Mouse (Mus musculus) hindbrain, postnatal 0 days (tissue): ENCODE data around the gene Ankrd63. TPM values are rescaled to one million over a fixed set of nuclear protein-coding genes. Genes with fewer than 3 reads are reported as not detected.
A peak's percentile ranks its signal among the peaks of the same experiment; 100 is the strongest.

Experiments used
- ATAC-seq: fragments of 200-750 bp; cut with Nextera tagmentation; 2 replicates; pipeline ENCODE4 v1.8.0; 2017; ENCODE audit warnings: mild to moderate bottlenecking, moderate TSS enrichment, moderate library complexity
- DNase-seq: peaks from one replicate; pipeline ENCODE4 v3.0.0-alpha.2; 2015; ENCODE audit warnings: low spot score
- H3K27ac ChIP-seq: fragments of 300-500 bp; sonication (generic); 2 replicates; pipeline ENCODE4 v1.5.1; 2014; ENCODE audit warnings: mild to moderate bottlenecking
- H3K27me3 ChIP-seq: fragments of 300-500 bp; sonication (generic); 2 replicates; pipeline ENCODE4 v1.6.1; 2014; ENCODE audit warnings: low read length, mixed read lengths; ENCODE audit not compliant: insufficient read depth
- H3K36me3 ChIP-seq: fragments of 300-500 bp; sonication (generic); 2 replicates; pipeline ENCODE4 v1.6.1; 2014; ENCODE audit warnings: low read length, mixed read lengths; ENCODE audit not compliant: insufficient read depth
- H3K4me1 ChIP-seq: fragments of 300-500 bp; sonication (generic); 2 replicates; pipeline ENCODE4 v1.6.1; 2014; ENCODE audit warnings: antibody characterized with exemption, low read length, mixed read lengths; ENCODE audit not compliant: insufficient read depth
- H3K4me2 ChIP-seq: fragments of 300-500 bp; sonication (generic); 2 replicates; pipeline ENCODE4 v1.6.1; 2014; ENCODE audit warnings: low read depth, mild to moderate bottlenecking, low read length, moderate library complexity, mixed read lengths
- H3K4me3 ChIP-seq: fragments of 300-500 bp; sonication (generic); 2 replicates; pipeline ENCODE4 v1.5.1; 2014; ENCODE audit warnings: low read length
- H3K9ac ChIP-seq: fragments of 300-500 bp; sonication (generic); replicated peaks from 2 replicates; pipeline ENCODE4 v1.6.1; 2014; ENCODE audit warnings: mild to moderate bottlenecking, low read length, moderate library complexity, mixed read lengths
- H3K9me3 ChIP-seq: fragments of 300-500 bp; sonication (generic); 2 replicates; pipeline ENCODE4 v1.6.1; 2016; ENCODE audit warnings: low read length, mixed read lengths
- CTCF ChIP-seq: IDR thresholded peaks from 2 replicates; pipeline ENCODE4 v1.5.1; 2016; ENCODE audit warnings: antibody characterized with exemption, control low read depth, low read depth
- WGBS: fragments of 180-500 bp; shearing (Covaris S2); extraction: QIAGEN DNeasy Blood & Tissue Kit; methylation state at CpG from one replicate; pipeline ENCODE4 v1.1.7; 2014; 5-methylcytosine and 5-hydroxymethylcytosine counted together
- polyA plus RNA-seq: library from polyadenylated mRNA; unstranded; fragments of >200 nt; fragmentation: Nextera tagmentation; extraction: Ambion mirVana; gene quantifications from 2 replicates; pipeline ENCODE4 v1.2.1, GENCODE M21; 2015
- total RNA-seq: library from RNA; depleted of rRNA; stranded (reverse); fragments of >200 nt; gene quantifications from 2 replicates; pipeline ENCODE4 v1.2.3, GENCODE M21; 2014

The Ankrd63 gene
- total and polyA plus RNA-seq, 2 experiments from 2014 or later: 0.08 TPM; not detected in 1

DNA sequence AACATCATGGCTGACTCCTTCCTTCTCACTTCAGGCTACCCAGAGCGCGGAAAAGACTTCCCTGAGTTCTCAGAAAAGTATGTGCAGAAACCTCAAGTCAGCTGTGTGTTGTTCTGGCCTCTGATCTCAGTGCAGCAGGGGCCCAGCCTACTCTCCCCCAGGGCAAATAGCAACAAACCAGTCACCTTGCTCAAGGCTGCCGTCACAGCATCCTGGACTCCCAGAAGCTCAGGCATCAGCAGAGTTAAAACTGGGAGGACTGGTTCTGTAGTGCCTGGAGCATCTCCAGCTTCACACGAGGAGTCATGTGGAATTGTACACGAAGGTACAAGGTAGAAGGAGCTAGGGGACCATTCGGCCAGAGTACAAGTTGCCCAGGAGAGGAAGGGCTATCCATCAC lies 34.5 kb downstream of the Ankrd63 start:
- no peak for TF ChIP-seq CTCF
- H3K4me2 ChIP-seq: no peak overlapping the region
- ATAC-seq (no peak), DNase-seq (no peak)
- no peak overlapping the region for H3K4me3 ChIP-seq
- peaks cover 19% of the 10 kb centered on the region for H3K4me1 ChIP-seq
- H3K36me3 ChIP-seq: no peaks in the 10 kb centered on the region
- H3K27ac ChIP-seq: no peak overlapping the region
- 0 out of 2 replicates have a peak, but pooled peaks cover 4% of the 10 kb centered on the region for H3K27me3 ChIP-seq
- 61% methylated on average over 6 of the region's 6 CpGs for WGBS
- no peak overlapping the region for H3K9ac ChIP-seq
- no peaks in the 10 kb centered on the region for H3K9me3 ChIP-seq

DNA sequence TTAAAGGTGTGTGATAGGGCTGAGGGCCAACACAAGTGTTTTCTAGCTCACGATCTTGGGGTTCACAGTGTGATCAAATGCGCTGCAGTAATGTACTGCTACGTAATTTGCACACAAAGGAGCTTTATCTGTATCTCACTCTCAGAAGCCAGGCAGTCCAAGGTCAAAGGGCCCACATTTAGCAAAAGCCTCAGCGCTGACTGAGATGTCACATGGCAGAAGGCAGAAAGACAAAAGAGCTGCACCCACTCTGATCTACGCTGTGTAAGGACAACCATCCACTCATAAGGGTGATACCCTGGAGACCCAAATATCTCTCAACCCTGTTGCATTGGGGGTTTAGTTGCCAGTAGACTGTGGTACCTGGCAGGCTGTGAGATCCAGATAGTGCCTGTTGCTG lies 36.6 kb downstream of the Ankrd63 start:
- H3K36me3 ChIP-seq: no peaks in the 10 kb centered on the region
- H3K9ac ChIP-seq: no peak overlapping the region
- no peak overlapping the region for H3K4me3 ChIP-seq
- no peaks in the 10 kb centered on the region for H3K9me3 ChIP-seq
- DNase-seq (no peak), ATAC-seq (no peak)
- no peak overlapping the region; the same call in 1 of the 2 replicates for H3K4me2 ChIP-seq
- no peak overlapping the region for H3K27ac ChIP-seq
- WGBS: 73% methylated on average over 5 of the region's 5 CpGs
- no peak for TF ChIP-seq CTCF
- peaks cover 19% of the 10 kb centered on the region for H3K4me1 ChIP-seq
- no peaks in the 10 kb centered on the region for H3K27me3 ChIP-seq

DNA sequence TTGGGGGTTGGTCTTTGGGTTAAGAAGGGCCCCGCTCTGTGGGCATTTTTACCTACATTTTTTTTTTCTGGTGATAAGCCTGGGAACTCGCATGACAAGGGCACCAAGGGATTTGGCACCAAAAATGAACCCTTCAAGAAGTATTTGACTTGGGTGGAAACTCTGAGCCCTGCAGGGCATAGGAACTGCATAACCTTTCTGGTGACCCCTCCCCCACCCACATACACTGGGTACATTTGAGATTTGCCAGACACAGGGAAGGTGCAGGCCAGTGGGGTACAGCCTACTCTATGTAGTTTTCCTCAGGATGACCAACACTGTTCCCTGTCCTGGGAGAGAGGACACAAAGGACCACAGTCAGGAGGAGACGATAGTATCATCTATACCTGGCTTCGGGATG lies 38.1 kb downstream of the Ankrd63 start:
- Histone ChIP-seq H3K9ac (no peak overlapping the region), H3K4me2 (peak overlapping the region; percentile 86), H3K27me3 (no peaks in the 10 kb centered on the region), H3K9me3 (no peaks in the 10 kb centered on the region), H3K36me3 (no peaks in the 10 kb centered on the region), H3K27ac (no peak overlapping the region), H3K4me3 (0 out of 2 replicates have a peak overlapping the region, but pooled peaks have one; percentile 1), H3K4me1 (peaks cover 19% of the 10 kb centered on the region)
- no peak for TF ChIP-seq CTCF
- no peak for ATAC-seq
- WGBS: 85% methylated on average over 4 of the region's 4 CpGs
- no peak for DNase-seq

DNA sequence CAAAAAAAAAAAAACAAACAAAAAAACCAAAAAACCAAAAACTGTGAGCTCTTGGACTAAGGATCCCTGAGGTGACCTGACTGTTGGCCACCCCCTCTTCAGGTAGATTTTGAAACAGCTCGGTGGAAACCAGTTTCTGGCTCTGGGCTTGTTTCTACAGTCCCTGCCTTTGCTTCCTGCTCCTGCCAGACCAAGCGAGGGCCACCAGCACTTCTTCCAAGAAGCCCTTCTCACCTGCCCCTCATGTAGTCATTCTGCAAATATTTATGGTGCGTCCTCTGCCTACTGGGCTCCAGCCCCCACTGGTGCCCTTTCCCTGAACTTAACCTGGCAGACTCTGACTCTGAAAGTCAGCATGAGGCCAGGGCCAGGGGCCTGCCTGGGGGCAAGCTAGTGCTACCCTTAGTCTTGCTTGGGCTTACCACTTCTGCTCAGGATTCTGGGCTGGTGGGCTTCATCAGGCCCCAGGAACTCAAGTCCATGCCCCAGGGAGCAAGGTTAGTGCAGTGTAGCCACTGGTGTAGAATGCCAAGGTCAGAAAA lies 38.7 kb downstream of the Ankrd63 start:
- Histone ChIP-seq H3K4me1 (peaks cover 19% of the 10 kb centered on the region), H3K27ac (no peak overlapping the region), H3K4me3 (peak overlapping the region; percentile 52), H3K9ac (no peak overlapping the region), H3K27me3 (no peaks in the 10 kb centered on the region), H3K9me3 (no peaks in the 10 kb centered on the region), H3K36me3 (no peaks in the 10 kb centered on the region), H3K4me2 (peak overlapping the region; percentile 86)
- 74% methylated on average over 3 of the region's 3 CpGs for WGBS
- TF ChIP-seq CTCF: no peak
- ATAC-seq: no peak
- DNase-seq: no peak

DNA sequence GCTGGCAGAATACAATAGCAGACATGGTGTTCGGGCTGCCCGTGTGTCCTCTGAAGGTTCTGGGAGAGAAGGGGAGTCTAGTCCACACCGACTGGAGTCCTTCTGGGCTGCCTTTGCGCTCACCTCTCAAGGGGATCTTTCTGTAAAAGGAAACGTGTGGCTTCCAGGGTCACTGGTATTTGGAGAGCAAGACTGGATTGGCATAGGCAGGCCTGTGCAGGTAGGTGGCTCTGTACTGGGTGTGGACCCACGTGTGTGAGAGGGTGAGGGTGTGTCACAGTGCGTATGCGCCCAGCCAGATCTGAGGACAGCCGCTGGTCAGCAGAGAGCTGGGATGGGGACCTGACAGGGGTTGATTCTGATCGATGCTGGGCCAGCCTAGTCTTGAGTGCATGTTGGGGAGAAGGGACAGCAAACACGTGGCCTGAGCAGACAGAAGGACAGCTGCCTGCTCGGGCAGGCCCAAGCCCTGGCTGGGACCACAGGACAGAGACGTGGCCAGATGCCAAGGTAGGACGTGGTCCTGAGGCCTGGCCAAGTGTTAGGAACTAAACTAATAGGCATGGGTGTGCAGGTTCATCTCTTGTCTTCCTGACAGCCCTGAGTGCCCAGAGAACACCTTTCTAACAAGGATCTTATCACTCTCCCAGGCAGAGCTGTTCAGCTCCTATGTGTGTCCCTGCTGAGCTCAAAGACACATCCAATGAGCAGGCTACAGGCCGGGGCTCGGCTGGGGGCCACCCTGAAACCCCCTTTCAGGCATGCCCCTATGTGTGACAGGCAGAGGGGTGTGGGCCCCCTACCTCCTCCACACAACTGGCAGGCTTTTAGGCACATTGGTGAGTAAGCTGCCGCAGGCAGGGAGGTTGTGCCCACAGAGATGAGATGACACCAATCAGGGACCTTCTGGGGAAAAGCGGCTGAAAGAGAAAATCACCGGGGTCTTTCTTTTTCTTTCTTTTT lies 39.7 kb downstream of the Ankrd63 start:
- 29% methylated on average over 17 of the region's 19 CpGs for WGBS
- Histone ChIP-seq H3K27ac (peak overlapping the region; percentile 80), H3K9me3 (no peaks in the 10 kb centered on the region), H3K4me2 (peak overlapping the region; percentile 86), H3K36me3 (no peaks in the 10 kb centered on the region), H3K27me3 (no peaks in the 10 kb centered on the region), H3K4me3 (peak overlapping the region; percentile 52), H3K4me1 (peaks cover 19% of the 10 kb centered on the region), H3K9ac (peak overlapping the region; percentile 63)
- peak; percentile 61 for ATAC-seq
- peak; percentile 20 for DNase-seq
- TF ChIP-seq CTCF: no peak; the same call in 1 of the 2 replicates

DNA sequence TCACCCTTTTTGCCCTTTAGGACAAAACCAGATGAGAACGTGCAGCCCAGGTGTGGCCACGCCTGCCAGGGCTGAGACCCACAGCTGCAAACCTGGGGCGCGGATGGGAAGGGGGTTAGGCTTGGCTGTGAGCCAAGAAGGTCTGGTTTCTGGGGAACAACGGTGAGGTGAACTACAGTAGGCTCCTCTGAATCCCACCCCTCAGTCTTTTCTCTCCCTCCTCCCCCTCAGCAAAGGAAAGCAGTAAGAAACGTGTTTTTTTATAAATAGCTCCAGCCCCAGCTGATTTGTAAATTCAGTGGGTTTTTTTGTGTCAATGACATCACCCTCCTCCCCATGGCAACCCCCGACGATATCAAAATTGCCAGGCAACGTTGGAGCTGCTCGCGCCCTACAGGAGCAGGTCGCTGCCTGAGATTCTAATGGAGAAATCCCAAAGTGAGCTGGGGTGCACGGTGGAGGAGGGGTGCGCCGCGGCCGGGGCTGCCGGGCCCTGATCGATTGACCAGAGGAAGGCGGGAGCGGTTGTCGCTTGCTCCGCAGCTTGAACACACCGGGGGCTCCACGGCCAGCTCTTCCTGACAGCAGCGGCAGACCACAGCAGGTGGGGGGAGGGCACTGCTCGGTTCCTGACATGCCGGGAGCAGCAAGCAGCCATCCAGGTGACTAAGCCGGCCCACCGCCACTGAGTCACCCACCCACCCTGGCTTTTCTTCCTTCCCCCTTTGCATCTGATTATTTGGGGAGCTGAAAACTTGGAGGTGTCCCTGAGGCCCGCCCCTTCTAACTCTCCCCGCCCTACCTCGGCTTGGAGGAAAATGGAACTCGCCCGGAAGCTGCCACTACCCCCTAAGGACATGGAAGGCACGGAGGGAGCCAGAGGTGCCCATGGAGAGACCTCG lies 40.6 kb downstream of the Ankrd63 start, which contains the start of gene Pak6:
Gene Pak6 (plus strand): TSS at position 402 of the 902 bp plus-strand sequence.
- Histone ChIP-seq H3K9me3 (no peaks in the 10 kb centered on the region), H3K4me2 (peak within 1 kb of the TSS; percentile 86), H3K27ac (peak within 1 kb of the TSS; percentile 80), H3K27me3 (no peaks in the 10 kb centered on the region), H3K36me3 (no peaks in the 10 kb centered on the region), H3K4me3 (peak within 1 kb of the TSS; percentile 52), H3K9ac (peak within 1 kb of the TSS; percentile 63), H3K4me1 (peaks cover 19% of the 10 kb centered on the region)
- DNase-seq (peak; percentile 68), ATAC-seq (peak; percentile 65)
- WGBS: 2% methylated on average over 37 of the region's 37 CpGs
- no peak for TF ChIP-seq CTCF
